ENCODE assay signal across 31 mouse cellular contexts in the genomic region with DNA sequence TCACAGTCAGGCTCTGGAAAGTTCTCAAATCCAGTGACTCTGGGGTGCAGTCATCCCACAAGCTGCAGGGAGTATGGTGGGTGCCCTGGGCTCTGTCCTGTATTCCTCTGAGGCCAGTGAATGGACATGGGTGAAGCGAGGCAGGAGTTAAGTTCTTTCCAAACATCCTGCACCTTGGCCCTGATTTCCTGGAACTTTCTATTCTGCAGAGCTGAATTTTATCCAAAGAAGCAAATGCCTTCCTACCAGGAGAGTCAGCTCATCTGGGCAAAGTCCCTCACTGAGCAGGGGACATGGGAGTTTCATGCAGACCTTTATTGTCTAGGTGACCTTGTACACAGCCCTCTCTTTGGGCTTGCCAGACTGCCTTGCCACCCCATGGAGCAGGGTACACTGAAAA.
DNase-seq lines count a peak whose midpoint lies in the region; ATAC-seq and TF ChIP-seq lines count a peak whose summit lies in the region.
"Had no signal": no experiment of that assay in that cellular context is flagged by ENCODE, and none has a peak within 500 bp of the region (broad histone marks: within the 10 kb centered on the region; RNA-seq: fewer than 3 reads in every experiment).

No protein-coding gene starts in this region.

- H3K36me3 ChIP-seq in kidney, embryonic 14.5 days (ENCODE audit: control insufficient read depth, insufficient read depth, low read length), result no peaks in the 10 kb centered on the region
- no peaks in the 10 kb centered on the region for H3K36me3 ChIP-seq in liver, adult 2 months (ENCODE audit: control insufficient read depth, insufficient read depth, low read length)
- no peaks in the 10 kb centered on the region for H3K36me3 ChIP-seq in liver, embryonic 11.5 days (ENCODE audit: control insufficient read depth, insufficient read depth, low read length)
- H3K36me3 ChIP-seq: embryonic facial prominence, embryonic 13.5 days; forebrain, embryonic 10.5 days; G1E; hindbrain, embryonic 10.5 days; hindbrain, embryonic 15.5 days; limb, embryonic 10.5 days; limb, embryonic 15.5 days; liver, embryonic 15.5 days had no signal

- no peak for ATAC-seq in kidney, embryonic 14.5 days (ENCODE audit: low FRiP score, low TSS enrichment)
- ATAC-seq in liver, embryonic 11.5 days (replicated peaks; ENCODE audit: low FRiP score), result no peak
- ATAC-seq: forebrain, embryonic 16.5 days; inflammation-experienced regulatory T-cells, adult 6 months; midbrain, embryonic 16.5 days; Patski had no signal

- no peak for TF ChIP-seq POLR2A in liver, adult 2 months (IDR thresholded peaks at IDR 0.05; ENCODE audit: extremely low read depth, insufficient read depth, low read length)

- H3K79me2 ChIP-seq in liver, adult 2 months (ENCODE audit: control insufficient read depth, insufficient read depth, low read length), result no peaks in the 10 kb centered on the region

- no peak overlapping the region for H3K4me2 ChIP-seq in kidney, embryonic 14.5 days (replicated peaks; ENCODE audit: low read depth, low read length)
- H3K4me2 ChIP-seq in liver, embryonic 11.5 days, result no peak overlapping the region
- H3K4me2 ChIP-seq: embryonic facial prominence, embryonic 13.5 days; heart, embryonic 11.5 days; hindbrain, embryonic 15.5 days; limb, embryonic 15.5 days; liver, embryonic 15.5 days; lung, embryonic 14.5 days had no signal

- H3K27ac ChIP-seq in gastrocnemius, adult 2 months, result no peak overlapping the region
- no peak overlapping the region for H3K27ac ChIP-seq in kidney, embryonic 14.5 days (ENCODE audit: low read depth, low read length)
- no peak overlapping the region for H3K27ac ChIP-seq in liver, adult 2 months (replicated peaks; ENCODE audit: insufficient read depth, low read depth, low read length)
- no peak overlapping the region for H3K27ac ChIP-seq in liver, embryonic 11.5 days (ENCODE audit: low read depth, low read length)
- H3K27ac ChIP-seq: embryonic facial prominence, embryonic 13.5 days; forebrain, embryonic 10.5 days; hindbrain, embryonic 10.5 days; hindbrain, embryonic 15.5 days; kidney, postnatal 0 days; limb, embryonic 10.5 days; limb, embryonic 15.5 days; liver, embryonic 15.5 days; stomach, postnatal 0 days had no signal

- WGBS in kidney, embryonic 14.5 days, result 84% methylated on average over 1 of the region's 1 CpGs
- 44% methylated on average over 1 of the region's 1 CpGs for whole genome bisulfite sequencing in liver, adult 2 months
- 92% methylated on average over 1 of the region's 1 CpGs for WGBS in liver, embryonic 11.5 days

- no peak overlapping the region for H3K9ac ChIP-seq in kidney, embryonic 14.5 days (ENCODE audit: low read depth, low read length)
- no peak overlapping the region for H3K9ac ChIP-seq in liver, adult 2 months (ENCODE audit: low read depth, low read length)
- no peak overlapping the region for H3K9ac ChIP-seq in liver, embryonic 11.5 days (ENCODE audit: low read depth, low read length)
- H3K9ac ChIP-seq: embryonic facial prominence, embryonic 13.5 days; hindbrain, embryonic 15.5 days; limb, embryonic 15.5 days; liver, embryonic 15.5 days; lung, embryonic 14.5 days had no signal

- H3K9me3 ChIP-seq in kidney, embryonic 14.5 days (ENCODE audit: control insufficient read depth, low read length), result no peaks in the 10 kb centered on the region
- H3K9me3 ChIP-seq in liver, embryonic 11.5 days (ENCODE audit: control insufficient read depth, low read length), result no peaks in the 10 kb centered on the region
- H3K9me3 ChIP-seq: embryonic facial prominence, embryonic 13.5 days; forebrain, embryonic 10.5 days; G1E; hindbrain, embryonic 10.5 days; hindbrain, embryonic 15.5 days; limb, embryonic 10.5 days; limb, embryonic 15.5 days; liver, embryonic 15.5 days had no signal

- H3K27me3 ChIP-seq in kidney, embryonic 14.5 days (ENCODE audit: control insufficient read depth, insufficient read depth, low read length), result no peaks in the 10 kb centered on the region
- H3K27me3 ChIP-seq in liver, adult 2 months (ENCODE audit: control insufficient read depth, insufficient read depth, low read length), result no peaks in the 10 kb centered on the region
- H3K27me3 ChIP-seq in liver, embryonic 11.5 days (replicated peaks; ENCODE audit: control insufficient read depth, insufficient read depth, low read length), result no peaks in the 10 kb centered on the region
- H3K27me3 ChIP-seq: embryonic facial prominence, embryonic 13.5 days; hindbrain, embryonic 15.5 days; limb, embryonic 15.5 days; liver, embryonic 15.5 days had no signal

- H3K4me1 ChIP-seq in kidney, embryonic 14.5 days (ENCODE audit: control insufficient read depth, insufficient read depth, low read length), result no peaks in the 10 kb centered on the region
- H3K4me1 ChIP-seq in liver, adult 2 months (ENCODE audit: control insufficient read depth, insufficient read depth, low read length), result peaks cover 6% of the 10 kb centered on the region
- H3K4me1 ChIP-seq in liver, embryonic 11.5 days (replicated peaks; ENCODE audit: control insufficient read depth, insufficient read depth, low read length), result no peaks in the 10 kb centered on the region
- H3K4me1 ChIP-seq: embryonic facial prominence, embryonic 13.5 days; hindbrain, embryonic 15.5 days; liver, embryonic 15.5 days had no signal

- no peak for TF ChIP-seq CTCF in gastrocnemius, adult 2 months (IDR thresholded peaks at IDR 0.05)
- TF ChIP-seq CTCF in liver, adult 2 months (IDR thresholded peaks at IDR 0.05; ENCODE audit: low read depth, low read length), result no peak

- intact Hi-C loops in gastrocnemius, adult 2 months (cut with DNase I), result no loop called here
- intact Hi-C loops in gastrocnemius, postnatal 14 days (cut with DNase I; ENCODE audit: low total_unique reads), result loop anchor here (5.0 kb wide), 1 partner anchor 74 kb away; no protein-coding TSS in a partner anchor

- no peak overlapping the region for H3K4me3 ChIP-seq in gastrocnemius, adult 2 months
- no peak overlapping the region for H3K4me3 ChIP-seq in kidney, embryonic 14.5 days (ENCODE audit: low read length)
- H3K4me3 ChIP-seq in liver, adult 2 months (ENCODE audit: insufficient read depth, low read depth, low read length), result no peak overlapping the region
- no peak overlapping the region for H3K4me3 ChIP-seq in liver, embryonic 11.5 days (ENCODE audit: low read depth, low read length)
- H3K4me3 ChIP-seq: embryonic facial prominence, embryonic 13.5 days; forebrain, embryonic 10.5 days; hindbrain, embryonic 10.5 days; hindbrain, embryonic 15.5 days; limb, embryonic 10.5 days; limb, embryonic 15.5 days; liver, embryonic 15.5 days had no signal

- peak; percentile 7 for DNase-seq in gastrocnemius, adult 2 months
- no peak for DNase-seq in gastrocnemius, postnatal 14 days
- peak; percentile 57 for DNase-seq in kidney, adult 18-20 months
- DNase-seq in liver, adult 2 months (ENCODE audit: extremely low read depth, low read depth, low spot score), result peak; percentile 79
- no peak for DNase-seq in liver, embryonic 11.5 days (ENCODE audit: low spot score)
- DNase-seq in MN1 (ENCODE audit: low spot score), result no peak
- DNase-seq: adrenal gland, postnatal 14 days; cerebellum, postnatal 10 days; layer of hippocampus, adult 9-11 months; lung, embryonic 14.5 days; lung, postnatal 14 days; right cerebral cortex, adult 18-20 months; spleen, adult 18-20 months; thymus, adult 18-20 months; thymus, postnatal 25 days had no signal

Comparison
In these comparisons a context has a peak if more than half of its experiments do, and no peak if none do; other contexts are left out.
1. DNase-seq: peak in gastrocnemius, adult 2 months (single experiment), kidney, adult 18-20 months (single experiment) and liver, adult 2 months (single experiment); none in gastrocnemius, postnatal 14 days (single experiment), liver, embryonic 11.5 days (single experiment) and MN1 (single experiment).